Mouse (Mus musculus) liver, embryonic 14.5 days (tissue): ENCODE measurements at regions not wholly inside any gene's neighbourhood (a gene's known extent, or its start where the extent isn't known, plus 50 kb on each side); places are given as distances from the start of the nearest gene placed in this dataset.

Source experiments
- CTCF ChIP-seq: IDR thresholded peaks from 2 replicates; pipeline ENCODE4 v1.5.1; 2016; ENCODE audit warnings: antibody characterized with exemption, low read depth, control low read depth
- EP300 ChIP-seq: IDR thresholded peaks from 2 replicates; pipeline ENCODE4 v1.6.1; 2016; ENCODE audit warnings: antibody characterized with exemption, low read depth

- TF ChIP-seq EP300 (no peak), CTCF (no peak)
These were observed 317.5 kb downstream of the Parp8 start for GRCm38 (mm10) chr13:116707621-116708455.
